12 mouse cellular contexts compared by ENCODE assay signal in genomic region chr14:31393936-31394630, GRCm38 (mm10). TPM values are rescaled to one million over a fixed set of nuclear protein-coding genes. Genes with fewer than 3 reads are reported as not detected.
DNase-seq lines count a peak whose midpoint lies in the region; ATAC-seq and TF ChIP-seq lines count a peak whose summit lies in the region.
"Had no signal": no experiment of that assay in that cellular context is flagged by ENCODE, and none has a peak within 500 bp of the region (broad histone marks: within the 10 kb centered on the region; RNA-seq: fewer than 3 reads in every experiment).

No protein-coding gene starts in this region.

- peak overlapping the region; percentile 55 for H3K9ac ChIP-seq in heart, embryonic 12.5 days
- H3K9ac ChIP-seq: embryonic facial prominence, embryonic 12.5 days had no signal

- DNase-seq in heart, adult 11 months, result peak; percentile 96
- no peak for DNase-seq in heart, postnatal 25 days (ENCODE audit: low spot score)
- no peak for DNase-seq in left cerebral cortex, adult 2 months (ENCODE audit: extremely low spot score in 1 of 2, low spot score in 2 of 2)
- no peak for DNase-seq in left cerebral cortex, adult 8-10 months (ENCODE audit: low spot score in 2 of 2)
- peak; percentile 76 for DNase-seq in brain, adult 2 months (ENCODE audit: low read depth, low spot score)
- no peak for DNase-seq in yolk sac, embryonic 10.5 days (ENCODE audit: low spot score)
- no peak for DNase-seq in left cerebral cortex, adult 9 months (ENCODE audit: low spot score in 2 of 2)

- H3K4me2 ChIP-seq in heart, embryonic 12.5 days, result peak overlapping the region; percentile 1; the same call in 1 of the 2 replicates
- H3K4me2 ChIP-seq: embryonic facial prominence, embryonic 12.5 days had no signal

- 0 out of 2 replicates have a peak, but pooled peaks cover 3% of the 10 kb centered on the region for H3K27me3 ChIP-seq in heart, embryonic 12.5 days (replicated peaks)
- H3K27me3 ChIP-seq: embryonic facial prominence, embryonic 12.5 days had no signal

- intact Hi-C loops in heart, postnatal 25 days (cut with DNase I), result no loop called here
- intact Hi-C loops in left cerebral cortex, adult 2 months (cut with DNase I), result loop anchor here (2.0 kb wide), 1 partner anchor 17 kb away; no protein-coding TSS in a partner anchor

- H3K27ac ChIP-seq in left cerebral cortex, adult 2 months, result peak overlapping the region; percentile 83
- H3K27ac ChIP-seq in heart, embryonic 12.5 days (ENCODE audit: poor library complexity, severe bottlenecking), result peak overlapping the region; percentile 43; the same call in 1 of the 2 replicates
- H3K27ac ChIP-seq: embryonic facial prominence, embryonic 12.5 days had no signal

- 47% methylated on average over 7 of the region's 7 CpGs for WGBS in heart, embryonic 12.5 days

- no peak for TF ChIP-seq CTCF in left cerebral cortex, adult 2 months (IDR thresholded peaks at IDR 0.05)

- peaks cover 48% of the 10 kb centered on the region for H3K4me1 ChIP-seq in heart, embryonic 12.5 days (replicated peaks)
- H3K4me1 ChIP-seq: embryonic facial prominence, embryonic 12.5 days had no signal

- 0 out of 2 replicates have a peak, but pooled peaks cover 6% of the 10 kb centered on the region for H3K36me3 ChIP-seq in heart, embryonic 12.5 days

- no peak for ATAC-seq in heart, embryonic 12.5 days (ENCODE audit: insufficient number of reproducible peaks, low FRiP score)
- ATAC-seq: forebrain, embryonic 14.5 days had no signal

- peaks cover 8% of the 10 kb centered on the region for H3K9me3 ChIP-seq in heart, embryonic 12.5 days (replicated peaks)
- H3K9me3 ChIP-seq: embryonic facial prominence, embryonic 12.5 days; limb, embryonic 10.5 days had no signal

- H3K4me3 ChIP-seq in left cerebral cortex, adult 2 months, result no peak overlapping the region
- no peak overlapping the region for H3K4me3 ChIP-seq in heart, embryonic 12.5 days
- H3K4me3 ChIP-seq: embryonic facial prominence, embryonic 12.5 days; limb, embryonic 10.5 days; megakaryocyte, embryonic 14.5 days had no signal

RNA-seq across cellular contexts. Expression of gene Sh3bp5, which starts 41.8 kb away (rescaled TPM):
- 10 to 100 TPM; 41.0 to 58.1 TPM for total RNA-seq in heart, postnatal 25 days (2021)
- 10 to 100 TPM; 63.5 to 65.4 TPM for total RNA-seq in left cerebral cortex, adult 2 months (2021)
- total RNA-seq in left cerebral cortex, adult 8-10 months (2022), result 10 to 100 TPM; 44.6 to 70.2 (median 56.1) TPM
- 29.9 and 30.2 TPM in 2 replicates for polyA plus RNA-seq in heart, embryonic 12.5 days (2016; fragmentation: Nextera tagmentation; extraction: Ambion mirVana)

RNA-seq across cellular contexts. Expression of gene Capn7, which starts 57.6 kb away (rescaled TPM):
- total RNA-seq in heart, postnatal 25 days (2021), result 10 to 100 TPM; 31.0 to 32.0 TPM
- total RNA-seq in left cerebral cortex, adult 2 months (2021), result 10 to 100 TPM; 33.8 to 38.3 TPM
- total RNA-seq in left cerebral cortex, adult 8-10 months (2022), result 10 to 100 TPM; 30.4 to 33.8 (median 31.8) TPM
- 42.7 and 42.9 TPM in 2 replicates for polyA plus RNA-seq in heart, embryonic 12.5 days (2016; fragmentation: Nextera tagmentation; extraction: Ambion mirVana)

Comparison
In these comparisons a context has a peak if more than half of its experiments do, and no peak if none do; other contexts are left out.
1. DNase-seq: peak in heart, adult 11 months (single experiment) and brain, adult 2 months (single experiment); none in heart, postnatal 25 days (single experiment), left cerebral cortex, adult 2 months (0 of 2), left cerebral cortex, adult 8-10 months (0 of 2), yolk sac, embryonic 10.5 days (single experiment) and left cerebral cortex, adult 9 months (0 of 2).